ENCODE assay signal across 17 mouse cellular contexts in genomic region chr1:47112494-47112893, GRCm38 (mm10).
"Had no signal": no experiment of that assay in that cellular context is flagged by ENCODE, and none has a peak within 500 bp of the region (broad histone marks: within the 10 kb centered on the region; RNA-seq: fewer than 3 reads in every experiment).

No protein-coding gene starts in this region.

- DNase-seq: lung, adult 18-20 months; lung, embryonic 14.5 days; lung, postnatal 10 days; lung, postnatal 4 days; midbrain, embryonic 14.5 days; retina, postnatal 1 day; right cerebral cortex, adult 18-20 months; right cerebral cortex, postnatal 4 days; spleen, adult 18-20 months; thymus, adult 2 months; thymus, postnatal 25 days; thymus, postnatal 4 days had no signal

- H3K4me3 ChIP-seq: midbrain, embryonic 10.5 days; midbrain, embryonic 12.5 days; myocyte; neural tube, embryonic 13.5 days; neural tube, embryonic 15.5 days had no signal

- H3K27ac ChIP-seq: midbrain, embryonic 10.5 days; midbrain, embryonic 12.5 days; neural tube, embryonic 13.5 days; neural tube, embryonic 15.5 days had no signal
